Mouse (Mus musculus) intestine, postnatal 0 days (tissue): ENCODE data around the gene Cfap221. TPM values are rescaled to one million over a fixed set of nuclear protein-coding genes. Genes with fewer than 3 reads are reported as not detected.

Experiments
- ATAC-seq: fragments of 200-750 bp; cut with Nextera tagmentation; 2 replicates; pipeline ENCODE4 v1.8.0; 2017; ENCODE audit warnings: mild to moderate bottlenecking, moderate TSS enrichment, moderate library complexity
- H3K27ac ChIP-seq: fragments of 300-500 bp; sonication (generic); 2 replicates; pipeline ENCODE4 v1.5.1; 2014; ENCODE audit warnings: mild to moderate bottlenecking, low read depth, low read length, moderate library complexity
- H3K27me3 ChIP-seq: fragments of 300-500 bp; sonication (generic); replicated peaks from 2 replicates; pipeline ENCODE4 v1.6.1; 2014; ENCODE audit warnings: low read length, mixed read lengths; ENCODE audit not compliant: control insufficient read depth, insufficient read depth
- H3K36me3 ChIP-seq: fragments of 300-500 bp; sonication (generic); 2 replicates; pipeline ENCODE4 v1.6.1; 2014; ENCODE audit warnings: mild to moderate bottlenecking, moderate library complexity; ENCODE audit not compliant: control insufficient read depth, insufficient read depth
- H3K4me1 ChIP-seq: fragments of 300-500 bp; sonication (generic); replicated peaks from 2 replicates; pipeline ENCODE4 v1.6.1; 2014; ENCODE audit warnings: antibody characterized with exemption, low read length, mixed read lengths; ENCODE audit not compliant: control insufficient read depth, insufficient read depth
- H3K4me2 ChIP-seq: fragments of 300-500 bp; sonication (generic); replicated peaks from 2 replicates; pipeline ENCODE4 v1.6.1; 2014; ENCODE audit warnings: low read depth, mild to moderate bottlenecking, moderate library complexity
- H3K4me3 ChIP-seq: fragments of 300-500 bp; sonication (generic); 2 replicates; pipeline ENCODE4 v1.5.1; 2014; ENCODE audit warnings: low read depth, low read length
- H3K9ac ChIP-seq: fragments of 300-500 bp; sonication (generic); 2 replicates; pipeline ENCODE4 v1.6.1; 2014; ENCODE audit warnings: mild to moderate bottlenecking, low read depth, low read length
- H3K9me3 ChIP-seq: fragments of 300-500 bp; sonication (generic); 2 replicates; pipeline ENCODE4 v1.6.1; 2016; ENCODE audit warnings: mixed run types; ENCODE audit not compliant: control insufficient read depth
- CTCF ChIP-seq: sonication (generic); IDR thresholded peaks from 2 replicates; pipeline ENCODE4 v1.5.1; 2016; ENCODE audit warnings: low read depth, mild to moderate bottlenecking, control low read depth, antibody characterized with exemption, moderate library complexity
- WGBS: fragments of 180-500 bp; shearing (Covaris S2); extraction: QIAGEN DNeasy Blood & Tissue Kit; methylation state at CpG from one replicate; pipeline ENCODE4 v1.1.7; 2014; 5-methylcytosine and 5-hydroxymethylcytosine counted together
- polyA plus RNA-seq: library from polyadenylated mRNA; unstranded; fragments of >200 nt; fragmentation: Nextera tagmentation; extraction: Ambion mirVana; gene quantifications from 2 replicates; pipeline ENCODE4 v1.2.1, GENCODE M21; 2015

The Cfap221 gene
- polyA plus RNA-seq, 1 experiment from 2014 or later: not detected

- no peak overlapping the region for H3K9ac ChIP-seq
- no peaks in the 10 kb centered on the region for H3K27me3 ChIP-seq
- 72% methylated on average over 11 of the region's 11 CpGs for WGBS
- ATAC-seq: no peak
- no peaks in the 10 kb centered on the region for H3K36me3 ChIP-seq
- TF ChIP-seq CTCF: no peak
- no peaks in the 10 kb centered on the region for H3K4me1 ChIP-seq
- H3K4me3 ChIP-seq: no peak overlapping the region
- H3K27ac ChIP-seq: no peak overlapping the region
- no peak overlapping the region for H3K4me2 ChIP-seq
- H3K9me3 ChIP-seq: no peaks in the 10 kb centered on the region
These were observed 97.6 kb downstream of the Cfap221 start for GRCm38 (mm10) chr1:119899195-119900123.

- H3K9ac ChIP-seq: no peak overlapping the region
- ATAC-seq: peak; percentile 54; the same call in 1 of the 2 replicates
These were observed 102.1 kb downstream of the Cfap221 start for GRCm38 (mm10) chr1:119894936-119895335.

DNA sequence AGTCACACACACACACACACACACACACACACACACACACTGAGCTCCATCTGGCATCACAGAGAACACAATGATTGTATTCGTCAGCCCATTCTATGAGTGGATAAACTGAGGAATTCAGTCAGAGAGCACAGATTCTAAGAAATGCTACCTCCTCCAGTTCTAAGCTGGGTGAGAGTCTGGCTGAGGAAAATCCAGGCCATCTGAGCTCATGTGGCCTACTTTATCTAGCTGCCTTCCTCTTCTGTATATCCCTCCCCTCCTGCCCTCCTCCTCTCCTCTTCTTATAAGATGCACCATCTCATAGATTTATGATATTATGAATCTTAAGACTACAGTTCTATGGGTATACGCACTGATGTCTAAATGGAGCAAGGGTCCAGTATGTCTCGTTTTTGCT lies 103.4 kb downstream of the Cfap221 start:
- Histone ChIP-seq H3K27me3 (no peaks in the 10 kb centered on the region), H3K4me2 (no peak overlapping the region), H3K9ac (no peak overlapping the region), H3K9me3 (no peaks in the 10 kb centered on the region), H3K4me1 (no peaks in the 10 kb centered on the region), H3K27ac (no peak overlapping the region), H3K4me3 (no peak overlapping the region), H3K36me3 (no peaks in the 10 kb centered on the region)
- 81% methylated on average over 3 of the region's 3 CpGs for WGBS
- no peak for TF ChIP-seq CTCF
- ATAC-seq: no peak

More at GRCm38 (mm10) chr1:119894936-119895335, 102.1 kb downstream of the Cfap221 start:
- WGBS: 39% methylated on average over 6 of the region's 6 CpGs
- peak; percentile 94 for TF ChIP-seq CTCF
- no peaks in the 10 kb centered on the region for H3K9me3 ChIP-seq
- no peaks in the 10 kb centered on the region for H3K4me1 ChIP-seq
- no peak overlapping the region for H3K27ac ChIP-seq
- H3K27me3 ChIP-seq: no peaks in the 10 kb centered on the region
- H3K4me3 ChIP-seq: no peak overlapping the region
- H3K36me3 ChIP-seq: no peaks in the 10 kb centered on the region
- H3K4me2 ChIP-seq: no peak overlapping the region

DNA sequence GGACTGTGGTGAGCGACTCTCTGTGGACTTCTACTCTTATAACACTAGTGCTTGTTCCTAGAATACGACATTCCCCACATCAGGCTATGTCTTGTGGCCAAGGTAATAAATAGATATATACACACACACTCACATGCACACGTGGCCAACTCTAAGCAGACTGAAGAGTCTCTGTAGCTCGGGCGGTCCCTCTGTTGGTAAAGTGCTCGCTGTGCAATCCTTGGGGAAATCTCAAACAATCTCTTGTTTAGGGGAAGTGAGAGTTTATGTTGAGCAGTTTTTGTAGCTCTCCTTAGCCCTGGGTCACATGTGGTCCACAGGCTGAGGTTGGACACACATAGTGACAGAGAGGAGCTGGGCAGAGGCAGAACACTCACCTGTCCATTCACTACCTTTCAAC lies 104.1 kb downstream of the Cfap221 start:
- H3K4me3 ChIP-seq: no peak overlapping the region
- ATAC-seq: no peak
- no peak overlapping the region for H3K4me2 ChIP-seq
- no peak overlapping the region for H3K9ac ChIP-seq
- 61% methylated on average over 6 of the region's 6 CpGs for WGBS
- no peaks in the 10 kb centered on the region for H3K36me3 ChIP-seq
- TF ChIP-seq CTCF: peak; percentile 44; the same call in 1 of the 2 replicates
- H3K4me1 ChIP-seq: no peaks in the 10 kb centered on the region
- H3K27me3 ChIP-seq: no peaks in the 10 kb centered on the region
- no peaks in the 10 kb centered on the region for H3K9me3 ChIP-seq
- no peak overlapping the region for H3K27ac ChIP-seq

- 68% methylated on average over 4 of the region's 4 CpGs for WGBS
- no peak overlapping the region for H3K9ac ChIP-seq
These were observed 105.2 kb downstream of the Cfap221 start for GRCm38 (mm10) chr1:119891865-119892264.

DNA sequence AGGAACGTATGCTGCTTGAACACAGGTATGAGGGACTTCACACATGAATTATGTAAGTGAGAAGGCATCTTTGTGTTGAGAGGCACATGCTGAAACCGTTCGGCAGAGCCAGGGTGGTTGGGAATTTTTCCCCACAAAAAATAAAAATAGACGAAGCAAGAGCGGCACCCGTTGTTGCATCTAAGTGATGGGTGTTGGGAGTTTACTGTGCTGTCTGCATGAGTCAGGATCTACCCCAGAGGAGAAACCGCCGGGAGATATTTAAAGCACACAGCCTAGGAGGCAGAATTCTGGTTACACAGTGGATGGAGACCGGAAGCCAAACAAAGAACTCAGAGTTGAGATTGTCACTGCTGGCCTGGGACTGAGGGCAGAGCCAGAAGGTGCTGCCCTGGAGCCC lies 105.9 kb downstream of the Cfap221 start:
- Histone ChIP-seq H3K4me1 (no peaks in the 10 kb centered on the region), H3K4me2 (no peak overlapping the region), H3K27me3 (no peaks in the 10 kb centered on the region), H3K9ac (no peak overlapping the region), H3K27ac (no peak overlapping the region), H3K36me3 (no peaks in the 10 kb centered on the region), H3K9me3 (no peaks in the 10 kb centered on the region), H3K4me3 (no peak overlapping the region)
- ATAC-seq: no peak
- no peak for TF ChIP-seq CTCF
- 83% methylated on average over 9 of the region's 9 CpGs for WGBS

More at GRCm38 (mm10) chr1:119891865-119892264, 105.2 kb downstream of the Cfap221 start:
- H3K9me3 ChIP-seq: no peaks in the 10 kb centered on the region
- H3K4me2 ChIP-seq: no peak overlapping the region
- H3K27me3 ChIP-seq: no peaks in the 10 kb centered on the region
- H3K4me3 ChIP-seq: no peak overlapping the region
- no peak overlapping the region for H3K27ac ChIP-seq
- no peaks in the 10 kb centered on the region for H3K36me3 ChIP-seq
- no peaks in the 10 kb centered on the region for H3K4me1 ChIP-seq
- no peak for ATAC-seq
- no peak for TF ChIP-seq CTCF
